Mouse (Mus musculus): ENCODE measurements around the gene Katnal1.
A peak's percentile ranks its signal among the peaks of the same experiment; 100 is the strongest.

The Katnal1 gene

GRCm38 (mm10) chr5:148924586-148924985 is 4.5 kb downstream of the Katnal1 start:
- DNase-seq, result no peak

- no peak for DNase-seq
Observed at GRCm38 (mm10) chr5:148924051-148924450, 5.1 kb downstream of the Katnal1 start.

DNA sequence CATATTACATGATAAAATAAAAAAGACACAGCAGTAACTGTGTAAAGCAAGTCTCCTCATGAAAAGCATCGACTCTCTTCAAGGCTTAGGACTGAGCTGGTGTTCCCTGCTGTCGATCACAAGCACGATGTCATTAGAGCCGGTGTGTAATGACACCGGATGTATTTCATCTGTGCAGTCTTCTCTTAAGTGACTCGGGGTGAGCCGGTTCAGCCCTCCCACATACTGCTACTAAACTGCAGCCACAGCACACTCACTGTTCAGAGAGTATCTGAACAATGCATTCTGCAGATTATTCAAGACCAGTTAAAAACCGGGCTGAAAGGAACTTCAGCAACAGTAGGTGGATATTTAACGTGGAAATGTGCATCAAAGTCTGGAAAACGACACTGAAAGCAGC is 5.7 kb downstream of the Katnal1 start:
- no peak for DNase-seq

DNA sequence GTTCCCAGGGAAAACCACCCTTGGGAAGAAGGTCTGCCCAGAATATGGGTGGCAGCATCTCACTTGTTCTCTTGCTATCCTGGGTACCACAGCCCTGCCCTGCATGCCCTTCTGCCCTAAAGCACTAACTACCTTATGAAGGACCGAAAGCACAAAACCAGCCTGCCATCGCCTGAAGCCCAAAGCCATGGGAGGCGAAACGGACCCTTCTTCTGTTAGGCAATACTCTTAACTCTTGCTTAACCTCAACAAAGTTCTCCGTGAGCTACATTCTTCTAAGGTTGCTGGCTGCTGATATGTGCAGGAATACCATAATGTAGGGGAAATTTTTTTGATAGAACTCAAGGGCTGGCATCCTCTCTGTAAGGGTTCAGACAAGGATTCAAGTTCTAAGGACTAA is 6.3 kb downstream of the Katnal1 start:
- DNase-seq, result no peak

DNA sequence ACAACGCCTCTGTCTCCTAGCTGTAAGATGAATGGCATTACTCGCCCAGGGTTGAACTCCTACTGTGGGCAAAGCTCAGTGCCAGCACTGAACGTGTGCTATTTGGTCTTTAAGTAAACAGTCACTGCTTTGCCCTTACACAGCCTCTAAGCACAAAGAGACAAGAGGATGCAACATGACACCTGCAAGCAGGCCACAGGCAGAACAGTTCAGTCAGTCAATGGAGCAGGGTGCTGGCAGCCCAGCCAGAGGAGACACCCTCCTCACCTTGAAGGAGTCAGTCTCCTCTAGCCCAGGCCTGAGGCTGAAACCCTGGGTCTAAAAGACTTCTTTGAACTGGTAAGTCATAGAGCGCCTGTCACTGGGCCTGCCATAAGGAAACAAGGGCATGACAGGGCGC is 11.1 kb downstream of the Katnal1 start:
- DNase-seq, result no peak

GRCm38 (mm10) chr5:148916775-148917174 is 12.3 kb downstream of the Katnal1 start:
- no peak for DNase-seq

GRCm38 (mm10) chr5:148912262-148912661 is 16.9 kb downstream of the Katnal1 start:
- DNase-seq, result no peak

GRCm38 (mm10) chr5:148910066-148910465 is 19.1 kb downstream of the Katnal1 start:
- DNase-seq, result no peak

GRCm38 (mm10) chr5:148909402-148909801 is 19.7 kb downstream of the Katnal1 start:
- DNase-seq, result no peak

DNA sequence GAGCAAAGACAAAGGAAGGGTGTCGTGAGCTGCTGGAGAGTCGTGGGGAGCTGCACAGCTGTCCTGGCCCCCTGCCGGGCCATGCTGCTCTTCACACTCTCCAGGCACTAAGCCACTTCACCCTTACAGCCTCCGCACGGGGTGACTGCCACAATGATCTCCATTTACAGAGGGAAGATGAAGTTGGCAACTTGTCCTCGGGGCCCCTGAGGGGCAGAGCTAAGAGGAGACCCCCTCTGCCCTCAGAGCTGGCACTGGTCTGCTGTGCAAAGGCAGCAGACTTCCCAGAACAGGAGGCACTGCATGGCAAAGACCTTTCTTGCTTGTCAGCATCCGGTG is 20.1 kb downstream of the Katnal1 start:
- DNase-seq, result peak; percentile 75

- no peak for DNase-seq
Observed at GRCm38 (mm10) chr5:148908191-148909056, 20.7 kb downstream of the Katnal1 start.

GRCm38 (mm10) chr5:148906305-148906704 is 22.8 kb downstream of the Katnal1 start:
- DNase-seq, result no peak

- DNase-seq, result no peak
Observed at GRCm38 (mm10) chr5:148904846-148905245, 24.3 kb downstream of the Katnal1 start.

GRCm38 (mm10) chr5:148899361-148899760 is 29.8 kb downstream of the Katnal1 start:
- DNase-seq, result no peak

GRCm38 (mm10) chr5:148897941-148898417 is 31.1 kb downstream of the Katnal1 start:
- DNase-seq, result no peak

DNA sequence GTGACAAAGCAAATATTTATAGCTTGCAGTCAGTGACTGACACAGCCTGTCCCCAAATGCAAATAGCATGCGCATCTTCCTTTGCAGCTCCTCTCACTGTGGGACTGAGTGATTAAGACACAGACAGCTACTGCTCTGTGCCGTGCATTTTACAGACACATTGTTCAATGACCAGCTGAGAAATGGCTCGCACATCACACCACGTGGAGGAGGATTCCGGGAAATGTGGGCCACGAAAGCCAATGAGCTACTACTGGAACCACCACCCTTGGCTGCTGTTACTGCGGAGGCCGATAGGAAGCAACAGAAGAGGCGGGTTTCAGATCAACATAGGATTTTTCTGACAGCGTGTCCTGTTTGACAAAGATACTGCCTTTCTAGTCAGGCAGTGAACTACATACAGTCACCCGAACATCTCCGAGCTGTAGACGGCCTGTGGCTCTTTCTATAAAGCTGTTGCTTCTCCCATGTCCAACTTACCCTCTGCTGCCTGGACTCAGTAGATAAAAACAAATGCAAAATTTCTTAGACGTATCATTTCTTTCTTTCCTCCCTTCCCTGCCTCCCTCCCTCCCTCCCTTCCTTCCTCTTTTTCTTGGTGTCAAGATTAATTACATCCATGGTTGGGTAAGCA is 31.9 kb downstream of the Katnal1 start:
- DNase-seq, result peak; percentile 82

DNA sequence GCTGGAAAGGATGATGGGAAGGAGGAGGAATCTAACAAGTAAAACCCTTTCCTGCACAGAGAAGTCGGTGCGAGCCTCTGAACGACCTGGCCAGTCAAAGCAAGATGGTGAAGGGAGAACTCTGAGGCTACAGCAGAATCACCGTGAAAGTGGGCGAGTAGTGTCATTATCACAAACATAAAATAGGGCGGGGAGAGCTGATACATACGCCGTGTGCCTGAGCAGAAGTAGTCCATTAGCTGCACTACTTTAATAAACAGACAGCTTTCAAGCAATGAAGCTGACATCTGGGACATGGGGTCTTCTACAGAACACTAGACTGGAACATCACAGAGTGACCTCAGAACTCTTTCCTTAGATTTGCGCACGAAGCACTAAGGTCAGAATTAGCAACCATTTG is 32.6 kb downstream of the Katnal1 start:
- no peak for DNase-seq

DNA sequence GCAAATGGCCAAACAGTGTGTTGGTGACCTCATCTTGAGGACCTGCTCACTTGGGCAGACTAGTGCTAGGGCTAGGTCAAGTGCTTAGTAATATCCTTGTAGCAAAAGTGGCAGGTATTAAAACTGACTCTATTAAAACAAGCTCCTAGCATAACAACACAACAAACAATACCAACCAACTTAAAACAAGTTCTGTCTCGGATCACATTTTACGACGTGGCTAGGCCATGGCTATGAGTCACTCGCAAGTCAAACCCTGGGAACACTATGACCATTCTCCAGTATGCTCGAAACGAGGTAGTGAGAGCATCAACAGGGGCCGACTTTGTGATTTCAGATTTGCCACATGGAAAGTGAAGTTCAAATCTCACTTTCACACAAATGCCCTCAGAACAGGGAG is 33.3 kb downstream of the Katnal1 start:
- DNase-seq, result no peak

DNA sequence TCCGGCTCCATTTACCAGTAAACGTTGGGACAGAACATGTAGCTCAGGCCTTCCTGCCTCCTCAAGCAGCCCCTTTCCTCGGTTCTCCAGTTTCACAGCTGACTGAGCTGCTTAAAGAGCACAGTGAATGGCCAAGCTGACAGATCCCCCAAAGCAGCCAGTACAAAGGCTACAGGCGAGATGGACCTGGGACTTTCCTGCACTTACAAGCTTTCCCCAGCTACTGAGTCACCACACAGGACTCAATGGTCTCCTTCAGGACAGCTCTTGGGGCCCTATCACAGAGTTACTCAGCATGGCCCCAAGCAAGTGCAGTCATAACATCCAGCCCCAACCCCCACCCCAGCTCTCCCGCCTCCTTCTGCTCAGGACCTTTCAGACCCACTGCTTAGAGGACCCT is 34.1 kb downstream of the Katnal1 start:
- no peak for DNase-seq

DNA sequence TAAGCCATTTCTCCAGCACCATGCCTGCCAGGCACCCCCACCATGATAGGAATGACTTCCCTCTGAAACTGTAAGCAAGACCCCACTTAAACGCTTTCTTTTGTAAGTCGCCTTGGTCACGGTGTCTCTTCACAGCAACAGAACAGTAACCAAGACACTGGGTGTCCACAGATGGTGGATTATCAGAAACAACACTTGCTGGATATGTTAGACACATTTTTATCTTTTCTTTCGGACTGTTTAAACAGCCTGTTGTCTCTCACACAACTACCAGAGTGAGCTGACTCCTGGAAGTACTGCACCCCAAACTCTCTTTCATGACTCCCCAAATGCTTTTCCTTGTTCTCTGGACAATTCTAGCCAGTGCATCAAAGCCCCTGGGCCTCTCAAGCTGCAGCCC is 38.9 kb downstream of the Katnal1 start:
- no peak for DNase-seq

DNA sequence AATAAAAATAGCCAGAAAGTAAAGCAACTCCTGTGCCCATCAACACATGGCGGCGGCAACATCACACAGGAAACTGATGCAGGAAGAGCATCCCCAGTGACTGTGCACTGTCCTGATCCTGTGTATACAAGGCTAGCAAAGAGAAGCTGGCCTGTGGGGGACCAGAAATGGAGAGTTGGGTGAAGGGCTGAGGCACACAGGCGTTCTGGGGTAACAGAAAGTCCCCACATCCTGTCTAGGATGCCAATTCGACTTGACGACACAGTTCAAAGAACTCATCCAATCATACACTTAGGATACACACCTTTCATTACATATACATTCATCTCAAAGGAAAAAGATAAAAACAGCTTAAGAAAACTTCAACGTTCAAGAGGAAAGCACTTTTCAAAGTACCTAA is 41.1 kb downstream of the Katnal1 start:
- no peak for DNase-seq

DNA sequence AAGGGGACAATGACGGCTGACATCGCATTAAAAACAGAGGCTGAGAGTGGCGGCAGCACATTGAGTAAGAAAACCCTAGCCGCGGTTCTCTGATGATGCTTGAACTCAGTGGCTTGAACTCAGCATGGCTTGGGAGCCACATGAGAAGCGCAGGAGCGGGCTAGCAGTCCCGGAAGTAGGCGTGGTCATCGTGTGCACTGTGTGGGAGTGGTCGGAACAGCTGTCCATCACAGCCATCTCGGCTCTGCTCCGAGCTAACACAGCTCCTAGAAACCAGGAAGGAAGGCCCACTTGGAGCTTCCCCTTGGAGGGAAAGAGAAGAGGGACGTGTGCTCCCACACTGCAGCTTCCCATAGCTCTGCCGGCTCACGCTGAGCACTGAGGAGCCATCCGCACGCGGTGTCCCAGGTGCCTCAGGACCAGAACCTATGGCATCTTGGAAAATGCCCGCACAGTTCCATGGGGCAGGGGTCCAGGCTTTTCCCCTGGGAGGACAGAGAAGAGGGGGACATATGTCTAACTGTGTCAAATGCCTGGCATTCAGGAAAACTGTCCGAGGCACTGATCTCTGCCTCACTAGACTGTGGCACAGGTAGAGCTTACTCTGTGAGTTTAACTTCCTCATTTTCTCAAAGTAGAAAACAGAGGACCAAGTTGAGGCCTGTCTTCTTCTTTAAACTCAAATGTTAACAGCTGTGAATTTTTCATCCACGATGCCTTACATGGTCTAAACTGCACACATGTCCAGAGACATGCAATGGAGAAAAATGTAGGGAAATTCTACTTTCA is 43.1 kb downstream of the Katnal1 start:
- DNase-seq, result no peak

- DNase-seq, result no peak
Observed at GRCm38 (mm10) chr5:148883671-148884070, 45.4 kb downstream of the Katnal1 start.

- DNase-seq, result no peak
Observed at GRCm38 (mm10) chr5:148879218-148879617, 49.9 kb downstream of the Katnal1 start.

Data from layer of hippocampus, adult 9-11 months (tissue).